Mouse (Mus musculus) thymus, postnatal 0 days (tissue): ENCODE data around the gene Gm42791. TPM values are rescaled to one million over a fixed set of nuclear protein-coding genes. Genes with fewer than 3 reads are reported as not detected.

Experiments used
- DNase-seq: peaks from one replicate; pipeline ENCODE4 v3.0.0-alpha.2; 2015; ENCODE audit warnings: low spot score
- polyA plus RNA-seq: library from polyadenylated mRNA; unstranded; fragments of >200 nt; fragmentation: Nextera tagmentation; extraction: Ambion mirVana; gene quantifications from 2 replicates; pipeline ENCODE4 v1.2.1, GENCODE M21; 2015

Gm42791 gene
- polyA plus RNA-seq, 1 experiment from 2014 or later: 0.79 TPM

- peak; percentile 71 for DNase-seq
These were observed 106.9 kb downstream of the Gm42791 start for GRCm38 (mm10) chr5:148888032-148888431.

GRCm38 (mm10) chr5:148885821-148886609 lies 108.9 kb downstream of the Gm42791 start:
- DNase-seq: peak; percentile 87

GRCm38 (mm10) chr5:148883671-148884070 lies 111.3 kb downstream of the Gm42791 start:
- no peak for DNase-seq

GRCm38 (mm10) chr5:148879218-148879617 lies 115.7 kb downstream of the Gm42791 start:
- DNase-seq: no peak

GRCm38 (mm10) chr5:148873116-148873515 lies 121.8 kb downstream of the Gm42791 start:
- DNase-seq: no peak

GRCm38 (mm10) chr5:148869583-148869982 lies 125.4 kb downstream of the Gm42791 start:
- DNase-seq: no peak

GRCm38 (mm10) chr5:148867766-148868165 lies 127.2 kb downstream of the Gm42791 start:
- peak; percentile 75 for DNase-seq

GRCm38 (mm10) chr5:148867171-148867570 lies 127.8 kb downstream of the Gm42791 start:
- no peak for DNase-seq

- DNase-seq: peak; percentile 74
These were observed 128.4 kb downstream of the Gm42791 start for GRCm38 (mm10) chr5:148866571-148866970.

GRCm38 (mm10) chr5:148863409-148863808 lies 131.5 kb downstream of the Gm42791 start:
- no peak for DNase-seq

GRCm38 (mm10) chr5:148862853-148863252 lies 132.1 kb downstream of the Gm42791 start:
- DNase-seq: no peak

- DNase-seq: no peak
These were observed 132.8 kb downstream of the Gm42791 start for GRCm38 (mm10) chr5:148862136-148862535.

GRCm38 (mm10) chr5:148857522-148857921 lies 137.4 kb downstream of the Gm42791 start:
- no peak for DNase-seq

- no peak for DNase-seq
These were observed 139.9 kb downstream of the Gm42791 start for GRCm38 (mm10) chr5:148855047-148855446.

GRCm38 (mm10) chr5:148854166-148854565 lies 140.8 kb downstream of the Gm42791 start:
- DNase-seq: peak; percentile 39

- no peak for DNase-seq
These were observed 145.4 kb downstream of the Gm42791 start for GRCm38 (mm10) chr5:148849516-148849915.

- DNase-seq: no peak
These were observed 147.9 kb downstream of the Gm42791 start for GRCm38 (mm10) chr5:148847032-148847431.

Other genes starting within 250 kb of the Gm42791 start
- gene Katnal1, start 65.8 kb downstream of the Gm42791 start, polyA plus RNA-seq: 6.7 and 6.8 TPM in 2 replicates
- gene Uspl1, start 189.2 kb upstream of the Gm42791 start, polyA plus RNA-seq: 77.0 and 78.9 TPM in 2 replicates
- gene Hmgb1, start 189.3 kb upstream of the Gm42791 start, polyA plus RNA-seq: 2,611 and 2,714 TPM in 2 replicates